Mouse (Mus musculus) cortical plate, adult 2 months (tissue): ENCODE data around the gene Mlana. TPM values are rescaled to one million over a fixed set of nuclear protein-coding genes. Genes with fewer than 3 reads are reported as not detected.

Experiments
- H3K27ac ChIP-seq: fragments of 200-500 bp; 2 replicates; pipeline ENCODE4 v1.5.1; 2012; ENCODE audit warnings: low read length, control low read depth, inconsistent platforms; ENCODE audit not compliant: insufficient read depth
- H3K4me1 ChIP-seq: fragments of 200-500 bp; 2 replicates; pipeline ENCODE4 v1.6.1; 2011; ENCODE audit warnings: low read length; ENCODE audit not compliant: control insufficient read depth, insufficient read depth
- H3K4me3 ChIP-seq: fragments of 200-500 bp; 2 replicates; pipeline ENCODE4 v1.5.1; 2011; ENCODE audit warnings: mild to moderate bottlenecking, low read length, control low read depth; ENCODE audit not compliant: insufficient read depth
- CTCF ChIP-seq: fragments of 200-500 bp; IDR thresholded peaks from 2 replicates; pipeline ENCODE4 v1.5.1; 2011; ENCODE audit warnings: mild to moderate bottlenecking, control low read depth, low read length; ENCODE audit not compliant: insufficient read depth; ENCODE audit errors: extremely low read depth
- POLR2A ChIP-seq: fragments of 200-500 bp; IDR thresholded peaks from 2 replicates; pipeline ENCODE4 v1.6.1; 2011; ENCODE audit warnings: mild to moderate bottlenecking, low read length, control low read depth; ENCODE audit not compliant: insufficient read depth; ENCODE audit errors: extremely low read depth
- polyA plus RNA-seq: library from polyadenylated mRNA; depleted of rRNA; stranded (reverse); fragments of >200 nt; gene quantifications from 2 replicates; pipeline ENCODE4 v1.2.3, GENCODE M21; 2012

Gene Mlana
- polyA plus RNA-seq, 1 experiment, result not detected

- no peak for TF ChIP-seq POLR2A
- TF ChIP-seq CTCF, result no peak
- Histone ChIP-seq H3K4me1 (no peaks in the 10 kb centered on the region), H3K4me3 (no peak overlapping the region), H3K27ac (no peak overlapping the region)
Measured at GRCm38 (mm10) chr19:29671160-29671559, 26.5 kb upstream of the Mlana start.

DNA sequence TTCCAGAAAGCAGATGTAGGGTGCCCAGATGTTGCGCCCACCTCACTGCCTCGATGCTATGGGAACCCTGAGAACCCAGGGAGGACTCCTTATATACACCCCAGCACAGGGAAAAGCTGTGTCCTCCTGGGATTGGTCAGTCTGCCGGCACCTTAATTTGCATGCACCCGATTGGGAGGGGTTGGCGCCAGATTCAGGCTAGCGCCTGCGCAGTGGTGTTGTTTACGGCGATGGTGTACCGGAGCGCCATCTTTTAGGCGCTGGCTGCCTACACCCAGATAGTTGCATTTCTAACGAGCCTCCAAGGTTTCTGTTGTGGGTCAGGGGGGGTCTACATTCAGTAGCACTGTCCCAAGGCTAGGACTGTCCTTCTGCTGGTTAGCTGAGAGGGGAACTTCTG lies 25.0 kb upstream of the Mlana start:
- H3K4me3 ChIP-seq, result no peak overlapping the region
- H3K4me1 ChIP-seq, result no peaks in the 10 kb centered on the region
- TF ChIP-seq POLR2A (no peak), CTCF (no peak)
- H3K27ac ChIP-seq, result no peak overlapping the region

- H3K4me3 ChIP-seq, result no peak overlapping the region
- H3K4me1 ChIP-seq, result no peaks in the 10 kb centered on the region
- TF ChIP-seq POLR2A, result no peak
- TF ChIP-seq CTCF, result no peak
- H3K27ac ChIP-seq, result no peak overlapping the region
Measured at GRCm38 (mm10) chr19:29674946-29675345, 22.7 kb upstream of the Mlana start.

DNA sequence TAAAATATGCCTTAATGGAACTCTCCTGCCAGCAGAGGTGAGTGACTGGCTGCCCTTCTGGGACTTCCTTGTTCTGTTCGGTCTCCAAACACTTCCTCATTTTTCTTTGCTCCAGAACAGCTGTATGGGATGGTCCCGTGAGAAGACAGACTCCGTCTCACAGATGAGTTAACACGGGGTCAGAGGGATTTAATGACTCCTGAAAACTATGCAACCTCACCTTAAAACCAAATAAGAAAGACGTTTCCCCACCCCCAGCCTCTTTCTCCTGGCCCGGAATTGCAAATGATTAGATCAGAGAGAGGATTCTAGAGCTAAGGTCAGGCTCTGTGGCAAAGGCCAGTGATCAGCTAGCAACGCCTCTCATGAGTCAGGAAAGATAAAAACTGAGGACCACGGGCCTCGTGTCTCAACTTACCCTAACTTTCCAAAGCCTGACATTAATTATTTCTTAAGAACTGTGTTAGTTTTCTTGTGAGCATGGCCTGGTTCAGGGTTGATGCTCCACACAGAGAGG lies 22.0 kb upstream of the Mlana start:
- no peak overlapping the region for H3K27ac ChIP-seq
- no peaks in the 10 kb centered on the region for H3K4me1 ChIP-seq
- H3K4me3 ChIP-seq, result no peak overlapping the region
- TF ChIP-seq CTCF (no peak), POLR2A (no peak)

GRCm38 (mm10) chr19:29676479-29677193 lies 21.0 kb upstream of the Mlana start:
- H3K4me1 ChIP-seq, result no peaks in the 10 kb centered on the region
- TF ChIP-seq POLR2A, result no peak
- no peak for TF ChIP-seq CTCF
- no peak overlapping the region for H3K27ac ChIP-seq
- H3K4me3 ChIP-seq, result no peak overlapping the region

DNA sequence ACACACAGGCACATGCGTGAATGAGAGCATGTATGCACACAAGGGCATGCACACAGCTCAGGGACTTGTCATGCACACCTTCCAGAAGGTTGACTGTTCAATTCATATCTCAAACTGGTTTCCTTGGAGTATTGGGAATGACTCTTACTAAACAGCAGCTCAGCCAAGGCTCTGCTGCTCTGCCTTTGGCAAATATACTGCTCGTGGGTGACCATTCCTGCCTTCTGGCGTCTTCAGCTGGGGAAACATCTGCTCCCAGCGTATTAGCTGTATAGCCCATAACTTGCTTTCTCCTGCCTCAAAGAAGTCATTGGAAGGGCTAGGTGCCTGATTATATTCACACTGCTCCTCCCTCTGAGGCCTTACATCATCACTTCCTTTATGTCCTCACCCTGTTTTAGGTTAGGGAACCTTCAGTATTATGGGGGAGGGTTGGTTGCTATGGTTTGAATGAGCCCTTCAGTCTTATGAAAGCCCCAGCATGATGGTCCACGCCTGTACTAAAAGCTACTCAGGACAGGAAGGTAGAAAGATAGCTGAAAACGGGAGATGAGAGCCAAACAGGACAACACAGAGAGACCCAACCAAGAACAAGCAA lies 19.3 kb upstream of the Mlana start:
- no peak overlapping the region for H3K27ac ChIP-seq
- no peaks in the 10 kb centered on the region for H3K4me1 ChIP-seq
- TF ChIP-seq POLR2A (no peak), CTCF (no peak)
- H3K4me3 ChIP-seq, result no peak overlapping the region

- H3K27ac ChIP-seq, result no peak overlapping the region
- no peak for TF ChIP-seq CTCF
- TF ChIP-seq POLR2A, result no peak
- H3K4me1 ChIP-seq, result no peaks in the 10 kb centered on the region
- H3K4me3 ChIP-seq, result no peak overlapping the region
Measured at GRCm38 (mm10) chr19:29680182-29681152, 17.2 kb upstream of the Mlana start.

DNA sequence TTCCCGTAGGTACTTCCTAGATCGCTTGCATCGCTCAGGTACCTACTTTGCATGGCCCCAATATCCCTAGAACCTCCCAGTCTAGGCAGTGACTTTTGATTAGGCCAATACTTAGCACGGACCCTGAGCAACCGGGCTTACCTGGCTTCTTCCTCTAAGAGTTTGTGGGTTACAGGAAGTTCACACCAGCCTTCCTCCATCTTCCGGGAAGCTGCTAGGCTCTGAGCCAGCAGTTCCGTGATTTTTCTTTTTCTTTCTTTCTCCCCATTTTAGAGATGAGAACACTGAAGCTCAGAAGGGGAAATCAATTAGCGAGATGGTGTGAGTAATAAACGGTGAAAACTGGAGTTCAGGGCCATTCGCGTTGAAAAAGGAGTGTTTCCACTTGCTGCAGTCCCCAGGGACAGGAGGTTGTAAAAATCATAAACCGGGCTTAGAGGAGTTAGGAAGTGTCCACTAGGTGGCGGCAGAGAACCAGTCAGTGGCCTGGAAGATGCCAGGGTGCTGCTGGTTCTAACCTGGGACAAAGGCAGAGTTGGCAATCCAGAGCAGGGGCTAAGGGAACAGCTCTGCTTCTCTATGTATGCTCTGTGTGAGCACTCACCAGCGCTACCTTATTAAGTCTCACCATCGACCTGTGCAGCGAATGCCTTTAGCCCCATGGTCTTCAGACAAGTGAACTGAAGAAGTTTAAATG lies 13.6 kb upstream of the Mlana start:
- Histone ChIP-seq H3K4me1 (no peaks in the 10 kb centered on the region), H3K4me3 (no peak overlapping the region; the same call in 1 of the 2 replicates), H3K27ac (no peak overlapping the region)
- TF ChIP-seq CTCF (peak; percentile 73), POLR2A (no peak)

DNA sequence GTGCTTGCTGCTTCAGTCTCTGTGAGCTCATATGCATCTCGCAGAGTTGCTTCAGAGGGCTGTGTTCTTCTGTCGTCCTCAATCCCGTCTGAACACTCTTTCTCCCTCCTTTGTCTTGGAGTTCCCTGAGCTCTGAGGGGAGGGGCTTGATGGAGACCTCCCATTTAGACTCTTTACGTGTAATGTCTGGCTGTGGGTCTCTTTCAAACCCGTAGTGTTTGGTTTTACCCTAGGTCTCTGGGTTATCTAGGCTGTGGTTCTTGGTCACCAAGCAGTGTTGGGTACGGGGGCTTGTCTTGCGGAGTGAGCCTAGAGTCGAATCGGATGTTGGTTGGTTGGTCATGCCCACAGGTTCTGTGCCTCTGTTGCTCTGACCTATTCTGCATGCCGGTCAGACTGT lies 2.6 kb upstream of the Mlana start:
- no peak for TF ChIP-seq POLR2A
- no peak for TF ChIP-seq CTCF
- Histone ChIP-seq H3K27ac (no peak overlapping the region), H3K4me1 (no peaks in the 10 kb centered on the region)

More for the DNA sequence above, 2.6 kb upstream of the Mlana start:
- H3K4me3 ChIP-seq, result no peak overlapping the region
